Mouse (Mus musculus) spleen, adult 2 months (tissue): Measurements from ENCODE around the gene Gm42715. TPM values are rescaled to one million over a fixed set of nuclear protein-coding genes. Genes with fewer than 3 reads are reported as not detected.

Experiments used
- DNase-seq, 2 experiments: peaks; one replicate each; pipeline versions ENCODE4 v3.0.0 to v3.0.0-alpha.2; 2012 to 2021; ENCODE audit warnings: low spot score in 2 of 2, low read depth in 1 of 2
- H3K27ac ChIP-seq: fragments of 200-500 bp; 2 replicates; pipeline ENCODE4 v1.5.1; 2012; ENCODE audit warnings: low read length, inconsistent platforms; ENCODE audit not compliant: insufficient read depth
- H3K27me3 ChIP-seq: fragments of 200-500 bp; 2 replicates; pipeline ENCODE4 v1.6.1; 2012; ENCODE audit warnings: mild to moderate bottlenecking, moderate library complexity, low read length, inconsistent platforms; ENCODE audit not compliant: control insufficient read depth, insufficient read depth
- H3K36me3 ChIP-seq: fragments of 200-500 bp; 2 replicates; pipeline ENCODE4 v1.6.1; 2012; ENCODE audit warnings: mild to moderate bottlenecking, low read length, inconsistent platforms; ENCODE audit not compliant: control insufficient read depth, insufficient read depth
- H3K4me1 ChIP-seq: fragments of 200-500 bp; 2 replicates; pipeline ENCODE4 v1.6.1; 2011; ENCODE audit warnings: inconsistent platforms; ENCODE audit not compliant: control insufficient read depth, insufficient read depth, insufficient read length
- H3K4me3 ChIP-seq: fragments of 200-500 bp; 2 replicates; pipeline ENCODE4 v1.5.1; 2011; ENCODE audit warnings: mild to moderate bottlenecking, inconsistent platforms; ENCODE audit not compliant: insufficient read depth, insufficient read length; ENCODE audit errors: extremely low read depth
- CTCF ChIP-seq: fragments of 200-500 bp; IDR thresholded peaks from 2 replicates; pipeline ENCODE4 v1.5.1; 2011; ENCODE audit warnings: mild to moderate bottlenecking, inconsistent platforms; ENCODE audit not compliant: insufficient read depth, insufficient read length, insufficient replicate concordance; ENCODE audit errors: extremely low read depth
- POLR2A ChIP-seq: fragments of 200-500 bp; IDR thresholded peaks from 2 replicates; pipeline ENCODE4 v1.6.1; 2011; ENCODE audit warnings: low read depth, low read length, inconsistent platforms
- WGBS: fragments of 180-500 bp; shearing (Covaris S2); methylation state at CpG from one replicate; pipeline ENCODE4 v1.1.7; 2018; 5-methylcytosine and 5-hydroxymethylcytosine counted together
- polyA plus RNA-seq: library from polyadenylated mRNA; depleted of rRNA; stranded (reverse); fragments of >200 nt; gene quantifications from 2 replicates; pipeline ENCODE4 v1.2.3, GENCODE M21; 2012

The Gm42715 gene
- polyA plus RNA-seq, 1 experiment: 14.6 TPM

- no peak for TF ChIP-seq CTCF
- no peak for TF ChIP-seq POLR2A
- no peak for DNase-seq
- Histone ChIP-seq H3K27ac (no peak overlapping the region), H3K4me1 (peaks cover 5% of the 10 kb centered on the region; the same call in 1 of the 2 replicates), H3K27me3 (no peaks in the 10 kb centered on the region), H3K4me3 (no peak overlapping the region), H3K36me3 (peaks cover 50% of the 10 kb centered on the region)
- WGBS: 92% methylated on average over 10 of the region's 10 CpGs
Measured at GRCm38 (mm10) chr7:127591108-127591507, 71.7 kb downstream of the Gm42715 start.

GRCm38 (mm10) chr7:127592575-127592974 is 73.2 kb downstream of the Gm42715 start:
- WGBS: 95% methylated on average over 14 of the region's 14 CpGs
- Histone ChIP-seq H3K4me1 (peaks cover 5% of the 10 kb centered on the region; the same call in 1 of the 2 replicates), H3K27ac (no peak overlapping the region), H3K27me3 (no peaks in the 10 kb centered on the region), H3K36me3 (peaks cover 64% of the 10 kb centered on the region), H3K4me3 (no peak overlapping the region)
- no peak for DNase-seq
- no peak for TF ChIP-seq CTCF
- no peak for TF ChIP-seq POLR2A

- no peak overlapping the region for H3K27ac ChIP-seq
- no peak for DNase-seq
- H3K36me3 ChIP-seq: peaks cover 79% of the 10 kb centered on the region
- TF ChIP-seq POLR2A: no peak
- no peak for TF ChIP-seq CTCF
- 95% methylated on average over 17 of the region's 17 CpGs for WGBS
- H3K4me3 ChIP-seq: no peak overlapping the region
- no peaks in the 10 kb centered on the region for H3K27me3 ChIP-seq
- H3K4me1 ChIP-seq: no peaks in the 10 kb centered on the region
Measured at GRCm38 (mm10) chr7:127596747-127597146, 77.4 kb downstream of the Gm42715 start.

- DNase-seq: no peak
- 95% methylated on average over 7 of the region's 7 CpGs for WGBS
- H3K4me1 ChIP-seq: no peaks in the 10 kb centered on the region
- no peaks in the 10 kb centered on the region for H3K27me3 ChIP-seq
- H3K27ac ChIP-seq: no peak overlapping the region
- H3K36me3 ChIP-seq: peaks cover 58% of the 10 kb centered on the region
- TF ChIP-seq CTCF (no peak), POLR2A (no peak)
- H3K4me3 ChIP-seq: no peak overlapping the region
Measured at GRCm38 (mm10) chr7:127600612-127601011, 81.2 kb downstream of the Gm42715 start.

GRCm38 (mm10) chr7:127601735-127602134 is 82.4 kb downstream of the Gm42715 start:
- H3K27ac ChIP-seq: no peak overlapping the region
- H3K36me3 ChIP-seq: peaks cover 47% of the 10 kb centered on the region
- TF ChIP-seq CTCF (no peak), POLR2A (no peak)
- H3K4me3 ChIP-seq: no peak overlapping the region
- H3K27me3 ChIP-seq: no peaks in the 10 kb centered on the region
- no peaks in the 10 kb centered on the region for H3K4me1 ChIP-seq
- DNase-seq: no peak
- WGBS: 92% methylated on average over 4 of the region's 4 CpGs

GRCm38 (mm10) chr7:127602903-127603302 is 83.5 kb downstream of the Gm42715 start:
- Histone ChIP-seq H3K36me3 (peaks cover 37% of the 10 kb centered on the region), H3K27ac (no peak overlapping the region), H3K27me3 (no peaks in the 10 kb centered on the region), H3K4me1 (no peaks in the 10 kb centered on the region), H3K4me3 (no peak overlapping the region)
- TF ChIP-seq POLR2A (no peak), CTCF (no peak)
- 85% methylated on average over 2 of the region's 2 CpGs for WGBS
- no peak for DNase-seq

- Histone ChIP-seq H3K36me3 (peaks cover 25% of the 10 kb centered on the region), H3K4me1 (no peaks in the 10 kb centered on the region), H3K27me3 (no peaks in the 10 kb centered on the region), H3K4me3 (no peak overlapping the region), H3K27ac (no peak overlapping the region)
- 89% methylated on average over 10 of the region's 10 CpGs for WGBS
- no peak for TF ChIP-seq CTCF
- no peak for TF ChIP-seq POLR2A
- no peak for DNase-seq
Measured at GRCm38 (mm10) chr7:127604256-127604655, 84.9 kb downstream of the Gm42715 start.

GRCm38 (mm10) chr7:127607150-127607549 is 87.8 kb downstream of the Gm42715 start:
- Histone ChIP-seq H3K4me3 (no peak overlapping the region), H3K4me1 (no peaks in the 10 kb centered on the region), H3K27me3 (no peaks in the 10 kb centered on the region), H3K36me3 (peaks cover 22% of the 10 kb centered on the region), H3K27ac (no peak overlapping the region)
- TF ChIP-seq POLR2A: no peak
- no peak for TF ChIP-seq CTCF
- no peak for DNase-seq
- 60% methylated on average over 6 of the region's 6 CpGs for WGBS
